Mouse (Mus musculus): ENCODE measurements at regions not wholly inside any gene's neighbourhood (a gene's known extent, or its start where the extent isn't known, plus 50 kb on each side); places are given as distances from the start of the nearest gene placed in this dataset.
"Not testable (repeated sequence)": the region's sequence is repeated elsewhere in the genome, so short reads cannot be mapped to it uniquely, and the experiment has no call there.

DNA sequence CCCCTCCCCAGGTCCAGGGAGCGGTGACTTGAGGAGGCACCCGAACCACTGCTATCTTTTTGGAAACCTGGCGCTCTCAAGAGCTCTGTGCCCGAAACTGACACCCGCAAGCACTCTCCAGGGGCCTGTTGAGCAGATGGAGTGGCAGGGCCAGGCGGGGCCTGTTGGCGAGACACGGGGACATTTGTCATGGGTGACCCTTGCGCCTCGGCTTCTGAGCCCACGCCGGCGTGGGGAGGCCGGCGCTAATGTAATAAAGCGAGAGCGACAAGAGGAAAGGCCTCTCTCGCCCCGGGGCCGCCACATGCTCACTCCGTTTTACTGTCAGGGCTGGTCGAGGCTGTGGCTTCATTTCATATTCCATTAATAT, 85.2 kb downstream of the Nr2f2 start:
- Histone ChIP-seq H3K4me1 (peaks cover 17% of the 10 kb centered on the region), H3K4me2 (replicated peaks) (peak overlapping the region; percentile 41), H3K9me3 (replicated peaks) (no peaks in the 10 kb centered on the region), H3K9ac (no peak overlapping the region), H3K36me3 (no peaks in the 10 kb centered on the region), H3K27ac (replicated peaks) (no peak overlapping the region), H3K27me3 (peaks cover 94% of the 10 kb centered on the region), H3K4me3 (replicated peaks) (peak overlapping the region; percentile 19)
- no peak for ATAC-seq (ENCODE audit: insufficient number of reproducible peaks, low FRiP score, low TSS enrichment, low read depth)
- WGBS: 4% methylated on average over 22 of the region's 22 CpGs

DNA sequence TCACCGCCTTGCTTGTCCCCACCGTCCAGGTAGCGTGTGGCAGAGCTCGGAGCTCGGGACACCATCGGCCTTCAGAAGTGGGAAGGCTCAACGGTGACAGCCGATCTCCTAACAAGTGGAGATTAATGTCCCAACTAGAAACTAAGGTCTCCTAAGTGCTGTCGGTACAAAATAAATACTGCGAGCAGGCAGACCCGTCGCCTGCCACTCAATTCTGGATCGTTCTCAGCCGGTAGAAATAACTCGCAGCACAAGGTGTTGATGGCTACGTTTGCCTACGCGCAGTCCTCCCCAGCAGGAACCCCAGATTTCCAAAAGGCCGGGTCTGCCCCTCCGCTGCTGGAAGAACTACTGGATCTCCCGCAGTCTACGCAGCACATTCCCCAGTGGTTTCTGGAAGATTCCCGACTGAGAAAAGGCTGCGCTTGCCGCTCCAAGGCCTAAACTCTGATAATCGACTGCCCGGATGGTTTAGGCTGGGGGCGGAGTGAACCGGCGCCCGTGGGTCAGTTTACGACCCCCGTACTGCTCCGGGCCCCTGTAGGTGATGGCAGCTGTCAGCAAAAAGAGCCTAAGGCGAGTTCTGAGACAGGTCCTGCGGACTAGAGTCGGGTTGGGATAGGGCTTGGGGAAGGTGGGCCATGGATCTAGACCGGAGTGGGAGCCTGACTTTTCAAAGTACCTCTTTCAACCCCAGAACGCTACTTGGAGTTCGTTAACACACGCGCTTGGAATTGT, 85.7 kb downstream of the Nr2f2 start:
- 2% methylated on average over 42 of the region's 42 CpGs for WGBS
- H3K9me3 ChIP-seq (replicated peaks): no peaks in the 10 kb centered on the region
- no peak overlapping the region for H3K27ac ChIP-seq (replicated peaks)
- H3K4me1 ChIP-seq: peaks cover 17% of the 10 kb centered on the region
- peak overlapping the region; percentile 19 for H3K4me3 ChIP-seq (replicated peaks)
- peak overlapping the region; percentile 41 for H3K4me2 ChIP-seq (replicated peaks)
- no peaks in the 10 kb centered on the region for H3K36me3 ChIP-seq
- ATAC-seq (ENCODE audit: insufficient number of reproducible peaks, low FRiP score, low TSS enrichment, low read depth): no peak
- peaks cover 88% of the 10 kb centered on the region for H3K27me3 ChIP-seq
- no peak overlapping the region for H3K9ac ChIP-seq

DNA sequence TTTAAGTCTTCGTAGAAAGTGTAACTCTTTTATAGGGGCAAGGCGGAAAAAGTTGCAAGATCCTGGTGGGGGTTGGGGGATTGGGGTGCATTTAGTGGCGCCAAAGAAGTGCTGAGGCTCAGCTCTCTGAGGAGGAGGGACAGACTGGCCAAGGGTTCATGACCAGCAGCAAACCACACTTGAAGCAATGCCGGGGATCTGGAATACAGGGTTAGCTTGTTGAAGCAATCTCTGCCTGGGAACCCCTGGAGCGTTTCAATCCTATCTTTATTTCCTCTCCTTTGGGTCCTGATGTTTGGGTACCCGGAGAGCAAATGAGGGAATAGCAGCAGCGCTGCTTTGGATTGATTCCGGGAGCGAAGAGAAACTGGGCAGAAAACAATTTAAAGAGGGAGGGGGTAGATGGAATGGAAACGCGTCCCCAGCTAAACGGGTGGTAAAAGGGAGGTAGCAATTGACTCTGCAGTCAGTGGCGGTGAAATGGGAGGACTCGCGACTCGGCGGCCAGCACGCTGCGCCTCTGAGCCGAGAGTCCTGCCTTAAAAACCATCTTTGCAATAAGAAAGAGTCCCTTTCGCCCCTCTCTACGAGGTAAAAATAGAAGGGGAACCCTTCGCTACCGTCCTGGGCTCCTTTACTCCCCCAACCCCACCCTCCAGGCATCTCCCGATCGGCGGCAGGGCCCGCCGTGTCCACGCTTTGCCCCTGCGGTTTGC, 86.5 kb downstream of the Nr2f2 start:
- no peak for ATAC-seq (ENCODE audit: insufficient number of reproducible peaks, low FRiP score, low TSS enrichment, low read depth)
- Histone ChIP-seq H3K4me1 (peaks cover 17% of the 10 kb centered on the region), H3K4me2 (replicated peaks) (peak overlapping the region; percentile 41), H3K9ac (no peak overlapping the region), H3K27ac (replicated peaks) (no peak overlapping the region), H3K9me3 (replicated peaks) (no peaks in the 10 kb centered on the region), H3K27me3 (peaks cover 81% of the 10 kb centered on the region), H3K36me3 (no peaks in the 10 kb centered on the region), H3K4me3 (replicated peaks) (peak overlapping the region; percentile 19)
- WGBS: under 1% methylated on average over 31 of the region's 31 CpGs

DNA sequence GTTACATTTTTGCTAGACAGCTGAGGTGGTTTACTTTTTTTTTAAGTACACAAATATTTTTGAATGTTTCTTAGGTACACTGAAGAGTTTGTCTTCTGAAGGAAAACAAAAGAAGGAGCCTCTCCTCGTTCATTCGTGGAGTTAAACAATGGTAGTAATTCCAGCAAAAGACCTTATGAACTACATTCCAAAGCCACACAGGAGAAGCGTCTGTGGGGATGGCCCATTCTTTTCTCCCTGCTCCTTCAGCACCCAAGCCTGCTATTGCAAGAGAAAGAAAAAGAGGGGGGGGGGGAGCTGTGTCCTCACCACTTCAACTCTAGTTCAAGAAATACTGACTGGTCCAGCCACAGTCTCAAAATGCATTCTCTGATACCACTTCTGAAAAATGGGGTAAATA, 87.4 kb downstream of the Nr2f2 start:
- 7% methylated on average over 3 of the region's 3 CpGs for WGBS
- H3K4me3 ChIP-seq (replicated peaks): no peak overlapping the region
- no peak for ATAC-seq (ENCODE audit: insufficient number of reproducible peaks, low FRiP score, low TSS enrichment, low read depth)
- no peak overlapping the region for H3K9ac ChIP-seq
- no peak overlapping the region for H3K27ac ChIP-seq (replicated peaks)
- H3K27me3 ChIP-seq: peaks cover 71% of the 10 kb centered on the region
- no peaks in the 10 kb centered on the region for H3K9me3 ChIP-seq (replicated peaks)
- H3K4me2 ChIP-seq (replicated peaks): no peak overlapping the region
- H3K4me1 ChIP-seq: peaks cover 17% of the 10 kb centered on the region
- no peaks in the 10 kb centered on the region for H3K36me3 ChIP-seq

DNA sequence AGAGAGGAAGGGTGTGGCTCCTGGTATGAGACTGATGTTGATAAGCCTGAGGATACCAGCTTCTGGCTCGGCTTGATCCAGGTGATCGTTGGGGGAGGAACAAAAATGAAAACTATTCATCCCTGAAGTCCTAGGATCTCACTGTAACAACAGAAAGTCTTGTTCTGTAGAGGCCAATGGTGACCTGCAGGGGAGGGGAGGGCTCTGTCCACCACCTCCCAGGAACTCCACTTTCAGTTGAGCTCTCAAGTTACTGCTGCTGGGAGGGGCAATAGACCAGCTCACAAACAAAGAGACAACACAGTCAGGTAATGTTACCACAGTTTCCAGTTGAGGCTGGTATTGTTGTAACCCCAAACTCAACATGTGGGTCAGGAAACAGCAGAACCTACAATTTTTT, 90.5 kb downstream of the Nr2f2 start:
- Histone ChIP-seq H3K27ac (replicated peaks) (no peak overlapping the region), H3K27me3 (peaks cover 41% of the 10 kb centered on the region), H3K9ac (no peak overlapping the region), H3K36me3 (no peaks in the 10 kb centered on the region), H3K9me3 (replicated peaks) (no peaks in the 10 kb centered on the region), H3K4me2 (replicated peaks) (no peak overlapping the region), H3K4me3 (replicated peaks) (no peak overlapping the region), H3K4me1 (peaks cover 13% of the 10 kb centered on the region)
- no peak for ATAC-seq (ENCODE audit: insufficient number of reproducible peaks, low FRiP score, low TSS enrichment, low read depth)
- WGBS: 61% methylated on average over 2 of the region's 2 CpGs

DNA sequence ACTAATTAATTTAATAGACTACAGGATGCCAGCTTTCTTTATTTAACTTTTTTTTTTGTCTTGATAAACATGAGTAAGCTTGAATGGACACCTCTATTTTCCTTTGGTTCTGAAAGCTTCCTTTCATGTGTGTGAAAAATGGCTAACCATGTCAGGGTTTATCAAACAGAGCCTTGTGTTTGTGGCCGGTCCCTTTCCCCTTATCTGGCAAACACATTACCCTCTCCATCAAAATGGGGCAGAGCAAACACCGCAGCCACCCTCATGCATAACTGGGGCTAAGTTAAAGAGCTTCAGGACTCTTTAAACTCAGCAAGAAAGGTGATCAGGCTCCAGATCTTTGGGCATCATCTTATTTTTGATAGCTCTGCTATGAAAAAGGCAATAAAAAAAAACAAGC, 92.2 kb downstream of the Nr2f2 start:
- Histone ChIP-seq H3K36me3 (no peaks in the 10 kb centered on the region), H3K4me2 (replicated peaks) (no peak overlapping the region), H3K4me3 (replicated peaks) (no peak overlapping the region), H3K27ac (replicated peaks) (no peak overlapping the region), H3K4me1 (no peaks in the 10 kb centered on the region), H3K9me3 (replicated peaks) (no peaks in the 10 kb centered on the region), H3K9ac (no peak overlapping the region), H3K27me3 (peaks cover 24% of the 10 kb centered on the region)
- 62% methylated on average over 2 of the region's 2 CpGs for WGBS
- no peak for ATAC-seq (ENCODE audit: insufficient number of reproducible peaks, low FRiP score, low TSS enrichment, low read depth)

DNA sequence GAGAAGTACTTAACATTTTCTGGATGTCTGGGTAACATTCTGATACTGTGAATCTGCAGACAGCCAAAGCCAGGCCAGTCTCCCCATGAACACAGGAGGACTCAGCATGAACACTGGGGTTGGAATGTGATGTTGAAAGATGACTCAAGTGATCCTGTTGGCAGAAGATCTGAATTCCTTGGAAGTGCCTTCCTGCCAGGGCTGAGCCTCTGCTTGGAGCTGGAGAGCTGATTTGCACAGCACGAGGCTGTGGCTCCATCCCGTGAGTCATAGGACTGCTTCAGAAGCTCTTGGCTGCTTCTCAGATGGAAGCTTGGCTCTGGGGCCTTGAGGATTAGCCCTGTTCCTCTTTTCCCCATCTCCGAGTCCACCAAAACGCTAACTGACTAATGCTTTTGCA, 99.5 kb downstream of the Nr2f2 start:
- Histone ChIP-seq H3K4me3 (replicated peaks) (no peak overlapping the region), H3K4me2 (replicated peaks) (no peak overlapping the region), H3K27me3 (no peaks in the 10 kb centered on the region), H3K9ac (no peak overlapping the region), H3K9me3 (replicated peaks) (no peaks in the 10 kb centered on the region), H3K4me1 (no peaks in the 10 kb centered on the region), H3K27ac (replicated peaks) (no peak overlapping the region), H3K36me3 (no peaks in the 10 kb centered on the region)
- 51% methylated on average over 4 of the region's 4 CpGs for WGBS
- no peak for ATAC-seq (ENCODE audit: insufficient number of reproducible peaks, low FRiP score, low TSS enrichment, low read depth)

DNA sequence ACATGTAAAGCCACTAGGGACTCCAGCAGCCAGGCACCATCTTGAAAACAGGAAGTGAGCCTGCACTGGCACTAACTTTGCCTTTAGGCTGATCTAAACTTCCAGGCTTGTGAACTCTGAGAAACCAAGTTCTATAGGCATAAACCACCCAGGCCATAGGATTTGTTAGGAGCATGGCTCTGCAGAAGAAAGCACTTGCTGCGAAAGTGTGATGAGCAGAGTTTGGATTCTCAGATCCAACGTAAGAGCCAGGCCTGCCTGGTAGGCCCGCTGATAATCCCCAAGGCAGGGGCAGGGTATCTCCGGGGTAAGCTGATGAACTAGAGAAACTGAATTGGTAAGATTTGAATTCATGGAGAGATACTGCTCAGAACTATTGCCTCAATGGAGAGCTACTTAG, 109.7 kb downstream of the Nr2f2 start:
- no peaks in the 10 kb centered on the region; the same call in none of the 2 replicates for H3K27me3 ChIP-seq
- no peaks in the 10 kb centered on the region for H3K4me1 ChIP-seq
- ATAC-seq (ENCODE audit: insufficient number of reproducible peaks, low FRiP score, low TSS enrichment, low read depth): no peak
- no peaks in the 10 kb centered on the region for H3K9me3 ChIP-seq (replicated peaks)
- H3K27ac ChIP-seq (replicated peaks): no peak overlapping the region
- H3K4me2 ChIP-seq (replicated peaks): no peak overlapping the region
- no peaks in the 10 kb centered on the region for H3K36me3 ChIP-seq
- H3K9ac ChIP-seq: no peak overlapping the region
- H3K4me3 ChIP-seq (replicated peaks): no peak overlapping the region
- WGBS: 95% methylated on average over 4 of the region's 4 CpGs

DNA sequence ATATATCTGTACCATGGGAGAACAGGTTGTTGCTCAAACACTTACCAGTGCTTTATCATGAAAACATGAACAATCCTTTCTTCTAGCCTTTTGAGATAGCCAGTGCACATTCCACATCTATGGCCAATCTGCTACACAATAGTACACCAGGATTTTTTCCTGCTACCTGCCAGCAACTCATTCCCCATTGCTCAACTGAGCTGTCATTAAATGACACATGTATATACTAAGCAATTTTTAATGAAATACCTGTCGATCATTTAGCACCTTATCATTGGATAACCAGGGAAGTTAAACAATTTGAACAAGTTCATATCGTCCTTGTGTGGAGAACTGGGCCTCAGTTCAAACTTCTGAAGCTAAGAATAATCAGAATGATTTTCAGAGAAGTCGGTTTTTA, 111.5 kb downstream of the Nr2f2 start:
- Histone ChIP-seq H3K9me3 (replicated peaks) (no peaks in the 10 kb centered on the region), H3K4me1 (no peaks in the 10 kb centered on the region), H3K27me3 (no peaks in the 10 kb centered on the region; the same call in 1 of the 2 replicates), H3K4me3 (replicated peaks) (no peak overlapping the region), H3K4me2 (replicated peaks) (no peak overlapping the region), H3K36me3 (no peaks in the 10 kb centered on the region), H3K27ac (replicated peaks) (no peak overlapping the region), H3K9ac (no peak overlapping the region)
- 73% methylated on average over 3 of the region's 3 CpGs for WGBS
- ATAC-seq (ENCODE audit: insufficient number of reproducible peaks, low FRiP score, low TSS enrichment, low read depth): no peak

DNA sequence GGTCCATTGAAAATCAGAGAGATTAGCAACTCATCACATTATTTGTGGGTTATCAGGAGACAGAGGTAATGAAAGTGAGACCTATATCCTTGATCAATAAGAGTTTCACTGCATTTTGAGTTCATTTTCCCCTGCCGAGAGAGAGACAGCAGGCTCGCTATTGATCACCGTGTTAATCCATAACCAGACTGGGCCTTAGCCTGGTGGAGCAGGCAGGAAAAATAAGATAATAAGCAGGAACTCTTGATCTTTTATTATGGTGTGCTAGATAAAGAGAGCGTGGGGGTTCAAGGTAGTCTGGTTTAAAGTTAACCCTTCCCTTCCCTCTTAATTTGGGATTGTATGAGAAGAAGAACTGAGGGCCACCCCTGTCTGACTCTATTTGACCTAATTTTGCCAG, 113.3 kb downstream of the Nr2f2 start:
- Histone ChIP-seq H3K9ac (no peak overlapping the region), H3K27ac (replicated peaks) (no peak overlapping the region), H3K4me2 (replicated peaks) (no peak overlapping the region), H3K4me1 (no peaks in the 10 kb centered on the region), H3K27me3 (no peaks in the 10 kb centered on the region; the same call in 1 of the 2 replicates), H3K4me3 (replicated peaks) (no peak overlapping the region), H3K9me3 (replicated peaks) (no peaks in the 10 kb centered on the region), H3K36me3 (no peaks in the 10 kb centered on the region)
- 75% methylated on average over 4 of the region's 4 CpGs for WGBS
- no peak for ATAC-seq (ENCODE audit: insufficient number of reproducible peaks, low FRiP score, low TSS enrichment, low read depth)

DNA sequence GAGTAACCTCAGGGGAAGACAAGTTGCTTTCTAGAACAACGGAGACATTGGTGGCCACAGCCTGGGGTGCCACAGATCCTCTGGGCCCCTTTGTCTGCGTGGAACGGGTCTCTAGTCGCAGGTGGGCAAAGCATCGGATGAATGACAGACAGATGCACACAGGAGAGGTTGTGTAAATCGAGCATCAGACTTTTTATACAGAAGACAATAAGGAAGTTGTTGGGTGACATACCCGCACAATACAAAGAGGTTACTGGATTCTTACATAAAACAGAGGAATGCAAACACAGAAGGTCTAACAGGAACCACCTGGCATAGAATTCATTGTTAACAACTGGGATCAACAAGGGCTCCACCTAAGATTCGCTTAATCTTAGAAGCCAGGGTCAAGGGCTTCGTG, 127.5 kb downstream of the Nr2f2 start:
- not testable (repeated sequence) for H3K4me2 ChIP-seq (replicated peaks); H3K4me3 ChIP-seq (replicated peaks); ATAC-seq (ENCODE audit: insufficient number of reproducible peaks, low FRiP score, low TSS enrichment, low read depth); H3K36me3 ChIP-seq; H3K4me1 ChIP-seq; H3K9me3 ChIP-seq (replicated peaks); H3K27me3 ChIP-seq; H3K27ac ChIP-seq (replicated peaks); H3K9ac ChIP-seq
- 83% methylated on average over 9 of the region's 9 CpGs for WGBS

DNA sequence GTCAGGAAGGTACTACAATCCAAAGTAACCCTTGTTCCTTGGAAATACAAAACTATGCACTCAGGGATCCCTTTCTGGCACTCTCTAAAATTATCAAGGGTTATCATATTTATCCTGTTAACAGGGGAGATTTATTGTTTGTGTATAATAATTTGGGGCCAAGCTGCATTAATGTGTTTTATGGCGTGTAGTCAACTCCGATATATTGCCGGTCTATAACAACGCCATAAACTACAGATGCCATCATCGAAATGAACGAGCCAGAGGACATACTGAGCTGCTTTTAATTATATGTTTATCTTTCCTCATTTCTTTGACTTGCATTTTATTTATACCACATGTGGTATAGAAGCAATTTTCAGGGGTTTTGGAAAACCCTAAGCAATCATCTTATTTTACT, 147.2 kb downstream of the Nr2f2 start:
- Histone ChIP-seq H3K9ac (no peak overlapping the region), H3K4me2 (replicated peaks) (no peak overlapping the region), H3K9me3 (replicated peaks) (no peaks in the 10 kb centered on the region), H3K4me1 (no peaks in the 10 kb centered on the region), H3K4me3 (replicated peaks) (no peak overlapping the region), H3K27me3 (no peaks in the 10 kb centered on the region), H3K27ac (replicated peaks) (no peak overlapping the region), H3K36me3 (no peaks in the 10 kb centered on the region)
- 37% methylated on average over 6 of the region's 6 CpGs for WGBS
- ATAC-seq (ENCODE audit: insufficient number of reproducible peaks, low FRiP score, low TSS enrichment, low read depth): no peak

All from embryonic facial prominence, embryonic 15.5 days (tissue).